Mouse (Mus musculus) liver, embryonic 15.5 days (tissue): ENCODE measurements around the gene Etfa. TPM values are rescaled to one million over a fixed set of nuclear protein-coding genes. Genes with fewer than 3 reads are reported as not detected.

Experiments used
- ATAC-seq: fragments of 200-750 bp; cut with Nextera tagmentation; 2 replicates; pipeline ENCODE4 v1.8.0; 2017; ENCODE audit warnings: moderate number of reproducible peaks, mild to moderate bottlenecking, moderate library complexity; ENCODE audit not compliant: insufficient read depth
- H3K27ac ChIP-seq: fragments of 300-500 bp; sonication (generic); replicated peaks from 2 replicates; pipeline ENCODE4 v1.5.1; 2015; ENCODE audit warnings: mild to moderate bottlenecking, inconsistent platforms
- H3K27me3 ChIP-seq: fragments of 300-500 bp; sonication (generic); 2 replicates; pipeline ENCODE4 v1.6.1; 2015; ENCODE audit warnings: mild to moderate bottlenecking, inconsistent platforms
- H3K36me3 ChIP-seq: fragments of 300-500 bp; sonication (generic); replicated peaks from 2 replicates; pipeline ENCODE4 v1.6.1; 2015; ENCODE audit warnings: moderate library complexity, mild to moderate bottlenecking, inconsistent platforms
- H3K4me1 ChIP-seq: fragments of 300-500 bp; sonication (generic); replicated peaks from 2 replicates; pipeline ENCODE4 v1.6.1; 2015; ENCODE audit warnings: inconsistent platforms
- H3K4me2 ChIP-seq: fragments of 300-500 bp; sonication (generic); 2 replicates; pipeline ENCODE4 v1.6.1; 2015; ENCODE audit warnings: moderate library complexity, mild to moderate bottlenecking, inconsistent platforms
- H3K4me3 ChIP-seq: fragments of 300-500 bp; sonication (generic); replicated peaks from 2 replicates; pipeline ENCODE4 v1.5.1; 2015; ENCODE audit warnings: mild to moderate bottlenecking, inconsistent platforms
- H3K9ac ChIP-seq: fragments of 300-500 bp; sonication (generic); 2 replicates; pipeline ENCODE4 v1.6.1; 2015; ENCODE audit warnings: moderate library complexity, mild to moderate bottlenecking, inconsistent platforms
- H3K9me3 ChIP-seq: fragments of 300-500 bp; sonication (generic); replicated peaks from 2 replicates; pipeline ENCODE4 v1.6.1; 2016; ENCODE audit warnings: inconsistent platforms
- WGBS: fragments of 180-500 bp; shearing (Covaris S2); methylation state at CpG from one replicate; pipeline ENCODE4 v1.1.7; 2015; ENCODE audit warnings: mixed read lengths; ENCODE audit not compliant: insufficient replicate concordance; 5-methylcytosine and 5-hydroxymethylcytosine counted together
- polyA plus RNA-seq: library from polyadenylated mRNA; unstranded; fragments of >200 nt; fragmentation: Nextera tagmentation; extraction: Ambion mirVana; gene quantifications from 2 replicates; pipeline ENCODE4 v1.2.1, GENCODE M21; 2015

Etfa gene
- polyA plus RNA-seq, 1 experiment from 2014 or later = 204 TPM

GRCm38 (mm10) chr9:55542366-55543325 lies 30.6 kb upstream of the Etfa start:
- Histone ChIP-seq H3K4me1 (peaks cover 44% of the 10 kb centered on the region), H3K4me2 (peak overlapping the region; percentile 63), H3K27ac (no peak overlapping the region), H3K36me3 (no peaks in the 10 kb centered on the region), H3K9ac (no peak overlapping the region), H3K9me3 (peaks cover 6% of the 10 kb centered on the region), H3K4me3 (peak overlapping the region; percentile 28; the same call in 1 of the 2 replicates), H3K27me3 (peaks cover 100% of the 10 kb centered on the region)
- ATAC-seq = no peak
- 2% methylated on average over 59 of the region's 59 CpGs for WGBS

GRCm38 (mm10) chr9:55541681-55542365 lies 29.8 kb upstream of the Etfa start:
- H3K4me2 ChIP-seq = peak overlapping the region; percentile 63
- H3K36me3 ChIP-seq = no peaks in the 10 kb centered on the region
- H3K9me3 ChIP-seq = peaks cover 6% of the 10 kb centered on the region
- H3K27me3 ChIP-seq = peaks cover 100% of the 10 kb centered on the region
- WGBS = under 1% methylated on average over 59 of the region's 59 CpGs
- no peak overlapping the region for H3K27ac ChIP-seq
- no peak overlapping the region for H3K9ac ChIP-seq
- no peak for ATAC-seq
- peaks cover 44% of the 10 kb centered on the region for H3K4me1 ChIP-seq
- peak overlapping the region; percentile 28 for H3K4me3 ChIP-seq

- WGBS = under 1% methylated on average over 28 of the region's 28 CpGs
- Histone ChIP-seq H3K4me2 (peak overlapping the region; percentile 63), H3K9ac (no peak overlapping the region), H3K27ac (no peak overlapping the region), H3K4me3 (peak overlapping the region; percentile 42), H3K27me3 (peaks cover 96% of the 10 kb centered on the region), H3K4me1 (peaks cover 35% of the 10 kb centered on the region), H3K36me3 (no peaks in the 10 kb centered on the region), H3K9me3 (peaks cover under 1% of the 10 kb centered on the region; the same call in 1 of the 2 replicates)
- ATAC-seq = no peak
Measured at GRCm38 (mm10) chr9:55540888-55541287, 28.8 kb upstream of the Etfa start.

GRCm38 (mm10) chr9:55540391-55540770 lies 28.3 kb upstream of the Etfa start:
- peaks cover 31% of the 10 kb centered on the region for H3K4me1 ChIP-seq
- H3K4me2 ChIP-seq = peak overlapping the region; percentile 63
- no peaks in the 10 kb centered on the region for H3K36me3 ChIP-seq
- 1% methylated on average over 12 of the region's 12 CpGs for WGBS
- H3K9me3 ChIP-seq = no peaks in the 10 kb centered on the region
- H3K27me3 ChIP-seq = peaks cover 91% of the 10 kb centered on the region
- H3K9ac ChIP-seq = no peak overlapping the region
- H3K4me3 ChIP-seq = peak overlapping the region; percentile 42; the same call in 1 of the 2 replicates
- no peak for ATAC-seq
- H3K27ac ChIP-seq = no peak overlapping the region

- Histone ChIP-seq H3K4me1 (peaks cover 27% of the 10 kb centered on the region), H3K4me3 (no peak overlapping the region), H3K27me3 (peaks cover 89% of the 10 kb centered on the region), H3K9me3 (no peaks in the 10 kb centered on the region), H3K9ac (no peak overlapping the region), H3K27ac (no peak overlapping the region), H3K4me2 (no peak overlapping the region), H3K36me3 (no peaks in the 10 kb centered on the region)
- 3% methylated on average over 31 of the region's 31 CpGs for WGBS
- ATAC-seq = no peak
Measured at GRCm38 (mm10) chr9:55539661-55540390, 27.8 kb upstream of the Etfa start.

GRCm38 (mm10) chr9:55539006-55539405 lies 27.0 kb upstream of the Etfa start:
- Histone ChIP-seq H3K9ac (no peak overlapping the region), H3K9me3 (no peaks in the 10 kb centered on the region), H3K4me2 (no peak overlapping the region), H3K4me3 (no peak overlapping the region), H3K36me3 (no peaks in the 10 kb centered on the region), H3K27ac (no peak overlapping the region), H3K4me1 (peaks cover 19% of the 10 kb centered on the region), H3K27me3 (peaks cover 86% of the 10 kb centered on the region)
- 3% methylated on average over 1 of the region's 1 CpGs for WGBS
- no peak for ATAC-seq

GRCm38 (mm10) chr9:55538377-55538776 lies 26.3 kb upstream of the Etfa start, which contains the start of gene Isl2:
Gene Isl2 (plus strand): TSS chr9:55538672.
- no peak within 1 kb of the TSS for H3K4me3 ChIP-seq

GRCm38 (mm10) chr9:55535907-55536306 lies 23.9 kb upstream of the Etfa start:
- Histone ChIP-seq H3K9me3 (no peaks in the 10 kb centered on the region), H3K36me3 (no peaks in the 10 kb centered on the region), H3K27me3 (peaks cover 60% of the 10 kb centered on the region), H3K27ac (no peak overlapping the region), H3K4me2 (no peak overlapping the region), H3K4me1 (peaks cover 3% of the 10 kb centered on the region; the same call in 1 of the 2 replicates), H3K4me3 (no peak overlapping the region), H3K9ac (no peak overlapping the region)
- 17% methylated on average over 3 of the region's 3 CpGs for WGBS
- ATAC-seq = no peak

More at GRCm38 (mm10) chr9:55538377-55538776, 26.3 kb upstream of the Etfa start, which contains the start of gene Isl2:
- ATAC-seq = no peak
- Histone ChIP-seq H3K36me3 (no peaks in the 10 kb centered on the region), H3K4me2 (no peak within 1 kb of the TSS), H3K27ac (no peak within 1 kb of the TSS), H3K27me3 (peaks cover 79% of the 10 kb centered on the region), H3K4me1 (peaks cover 17% of the 10 kb centered on the region), H3K9me3 (no peaks in the 10 kb centered on the region), H3K9ac (no peak within 1 kb of the TSS)
- WGBS = 22% methylated on average over 4 of the region's 4 CpGs

- H3K9me3 ChIP-seq = no peaks in the 10 kb centered on the region
- no peak overlapping the region for H3K4me3 ChIP-seq
- H3K36me3 ChIP-seq = no peaks in the 10 kb centered on the region
- H3K27ac ChIP-seq = no peak overlapping the region
- no peak overlapping the region for H3K4me2 ChIP-seq
- H3K9ac ChIP-seq = no peak overlapping the region
- ATAC-seq = no peak
- 46% methylated on average over 4 of the region's 4 CpGs for WGBS
- no peaks in the 10 kb centered on the region for H3K4me1 ChIP-seq
- peaks cover 7% of the 10 kb centered on the region for H3K27me3 ChIP-seq
Measured at GRCm38 (mm10) chr9:55525716-55526115, 13.7 kb upstream of the Etfa start.

GRCm38 (mm10) chr9:55511521-55511993 lies 486 bp downstream of the Etfa start:
- Histone ChIP-seq H3K36me3 (no peaks in the 10 kb centered on the region), H3K4me1 (peaks cover 32% of the 10 kb centered on the region), H3K9ac (peak overlapping the region; percentile 85), H3K4me3 (peak overlapping the region; percentile 89), H3K4me2 (peak overlapping the region; percentile 91), H3K27ac (peak overlapping the region; percentile 90), H3K27me3 (peaks cover 28% of the 10 kb centered on the region), H3K9me3 (no peaks in the 10 kb centered on the region)
- peak; percentile 77 for ATAC-seq
- WGBS = under 1% methylated on average over 32 of the region's 32 CpGs
